Mouse (Mus musculus) T-helper 17 cell (primary cell): ENCODE results near the gene Olfr328.
"Not testable (repeated sequence)": the region's sequence is repeated elsewhere in the genome, so short reads cannot be mapped to it uniquely, and the experiment has no call there.

Source experiments
- in situ Hi-C, 2 experiments: fragments of 300-600 bp; cut with MboI, MseI; formaldehyde crosslinking; loops; 1 replicate in 1 of 2; 2 replicates in 1 of 2; pipeline ENCODE4 v1.15.1; 2025; ENCODE audit warnings: high pct_unique_total_duplicates in 2 of 2

Olfr328 gene

DNA sequence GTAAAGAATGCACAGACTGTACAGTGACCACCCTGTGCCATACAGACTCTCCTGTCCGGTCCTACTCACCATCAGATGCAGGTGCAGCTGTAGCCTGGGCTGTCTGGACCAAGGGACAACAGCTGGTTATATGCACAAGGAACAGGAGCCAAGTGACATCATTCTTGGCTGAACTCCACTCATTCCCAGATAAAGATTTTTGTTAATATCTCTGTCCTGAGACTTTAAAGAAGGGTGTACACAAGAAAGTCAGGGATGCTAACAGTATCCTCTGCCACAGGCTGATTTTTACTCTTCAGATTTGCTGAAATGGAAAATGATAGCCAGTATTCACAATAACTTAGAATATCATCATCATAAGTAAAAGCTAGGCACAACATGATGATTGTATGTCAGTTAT, at the start of gene Olfr328:
Gene Olfr328 (minus strand): TSS at position 101 of the 400 bp plus-strand sequence.
- in situ Hi-C loops = no loop called here

DNA sequence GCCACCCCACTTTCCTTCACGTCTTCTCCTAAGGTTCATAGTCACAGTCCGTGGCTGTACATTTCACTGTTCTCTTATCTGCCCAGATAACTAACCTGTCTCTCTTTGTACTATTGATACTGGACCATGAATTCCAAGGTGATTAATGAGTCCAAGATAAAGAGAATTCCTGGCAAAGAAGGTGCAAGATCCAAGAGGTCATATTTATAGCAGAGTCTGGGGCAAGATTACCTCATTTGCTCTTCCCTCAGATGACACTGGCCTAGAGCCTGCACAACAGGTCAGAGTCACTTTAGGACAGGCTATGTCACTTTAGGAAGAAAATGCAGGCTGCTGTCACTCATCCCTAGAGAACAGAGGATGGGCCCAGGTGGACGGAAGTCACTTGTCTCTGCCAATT, 49.8 kb upstream of the Olfr328 start:
- in situ Hi-C loops = no loop called here

DNA sequence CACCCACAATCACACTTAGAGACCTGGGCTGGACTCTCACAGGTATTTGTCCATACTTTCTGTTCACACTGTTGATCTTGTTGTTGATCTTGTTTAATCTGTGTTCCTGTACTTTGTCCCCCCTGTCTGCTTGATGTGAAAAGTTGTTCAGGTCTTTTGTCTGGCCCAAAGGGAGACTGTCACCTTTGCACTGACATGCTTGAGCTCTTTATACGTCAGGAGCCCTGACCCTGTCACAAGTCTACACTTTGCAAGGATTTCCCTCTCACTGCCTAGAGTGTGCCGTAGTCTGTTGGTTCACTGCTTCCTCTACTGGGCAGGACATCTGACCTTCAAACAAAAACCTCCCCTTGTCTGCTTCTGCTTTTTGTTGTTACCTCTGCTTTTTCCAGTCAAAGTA, 49.3 kb upstream of the Olfr328 start:
- in situ Hi-C loops = no loop called here

DNA sequence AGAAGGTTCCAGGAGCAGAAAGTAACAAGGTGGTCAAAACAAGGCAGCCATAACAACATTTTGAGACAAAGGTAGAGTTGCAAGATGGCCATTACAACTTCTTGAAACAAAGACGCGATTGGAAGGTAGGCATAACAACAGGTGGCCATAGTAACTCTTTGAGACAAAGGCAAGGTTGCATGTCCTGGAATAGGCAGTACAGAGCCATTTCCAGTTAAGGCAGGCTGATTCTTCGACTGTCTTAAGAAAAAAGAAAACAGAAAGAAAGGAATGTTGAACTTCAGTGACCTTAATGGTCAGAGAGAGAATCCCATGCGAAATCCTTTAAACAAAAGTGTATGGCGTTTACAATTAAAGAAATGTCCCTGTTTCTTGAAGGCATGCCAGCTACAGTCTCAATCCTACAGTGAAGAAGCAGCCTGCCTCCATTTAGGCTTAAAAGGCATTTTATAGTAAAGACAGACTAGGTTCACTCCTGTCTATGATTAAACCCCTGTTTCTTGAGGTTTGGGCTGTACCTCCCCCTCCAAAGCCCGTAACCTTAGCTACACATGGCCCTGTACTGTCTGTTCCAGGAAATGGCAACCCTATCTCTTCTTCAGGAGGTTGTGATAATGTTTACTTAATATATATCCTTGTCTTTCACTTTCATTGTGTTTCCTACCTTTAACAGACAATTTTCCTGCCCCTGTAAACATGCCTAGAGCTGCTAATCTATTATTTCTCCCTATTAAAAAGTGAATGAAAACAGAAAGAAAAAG, 47.5 kb upstream of the Olfr328 start:
- in situ Hi-C loops = no loop called here

DNA sequence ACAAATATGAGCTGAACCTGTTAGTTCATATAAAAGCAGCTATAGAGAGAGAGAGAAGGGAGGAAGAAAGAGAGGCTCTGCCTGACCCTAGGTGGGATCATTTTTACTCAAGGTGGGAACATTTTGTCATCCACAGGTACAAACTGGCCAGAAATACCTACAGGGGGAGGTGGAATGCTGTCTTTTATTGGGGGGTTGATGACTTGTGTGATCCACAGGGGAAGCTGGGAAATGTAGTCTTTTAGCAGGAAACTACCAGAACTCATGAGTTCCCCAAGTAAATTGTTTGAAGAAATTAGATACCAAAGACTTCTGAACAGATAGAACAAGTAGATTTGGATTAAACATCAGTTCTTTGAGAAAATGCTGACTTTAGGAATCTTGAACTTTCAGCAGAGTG, 46.6 kb upstream of the Olfr328 start:
- in situ Hi-C loops = no loop called here

DNA sequence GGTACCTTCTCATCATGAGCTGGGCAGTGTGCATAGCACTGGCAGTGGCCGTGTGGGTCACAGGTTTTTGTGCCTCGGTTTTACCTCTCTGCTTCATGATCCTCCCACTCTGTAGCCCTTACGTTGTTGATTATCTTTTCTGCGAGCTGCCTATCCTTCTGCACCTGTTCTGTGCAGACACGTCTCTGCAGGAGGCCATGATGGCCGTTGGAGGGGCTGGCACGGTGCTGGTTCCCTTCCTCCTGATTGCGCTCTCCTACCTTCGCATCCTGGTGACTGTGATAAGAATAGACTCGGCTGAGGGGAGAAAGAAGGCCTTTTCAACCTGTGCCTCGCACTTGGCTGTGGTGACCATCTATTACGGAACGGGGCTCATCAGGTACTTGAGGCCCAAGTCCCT, 42.4 kb upstream of the Olfr328 start:
- in situ Hi-C loops = no loop called here

DNA sequence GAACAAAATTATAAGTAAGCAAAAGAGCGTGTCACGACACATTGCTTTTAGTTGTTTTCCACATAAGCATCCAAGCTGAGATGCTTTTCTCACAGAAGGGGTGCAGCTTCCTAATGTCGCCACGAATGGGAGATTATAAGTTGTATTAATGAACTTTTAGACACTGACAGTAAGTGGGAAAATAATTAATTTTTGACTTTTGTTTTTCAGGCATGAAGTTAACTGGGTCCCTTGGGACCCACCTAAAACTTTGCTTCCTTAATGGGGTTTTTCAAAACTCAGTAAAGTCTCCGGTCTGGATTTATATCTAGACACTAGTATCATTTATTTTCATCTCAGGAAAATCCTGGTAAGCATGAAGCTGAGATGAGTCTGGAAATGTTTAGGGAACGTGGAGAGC, 39.4 kb upstream of the Olfr328 start, which contains the start of gene Olfr324:
Gene Olfr324 (plus strand): TSS at position 301 of the 400 bp plus-strand sequence.
- in situ Hi-C loops = no loop called here

DNA sequence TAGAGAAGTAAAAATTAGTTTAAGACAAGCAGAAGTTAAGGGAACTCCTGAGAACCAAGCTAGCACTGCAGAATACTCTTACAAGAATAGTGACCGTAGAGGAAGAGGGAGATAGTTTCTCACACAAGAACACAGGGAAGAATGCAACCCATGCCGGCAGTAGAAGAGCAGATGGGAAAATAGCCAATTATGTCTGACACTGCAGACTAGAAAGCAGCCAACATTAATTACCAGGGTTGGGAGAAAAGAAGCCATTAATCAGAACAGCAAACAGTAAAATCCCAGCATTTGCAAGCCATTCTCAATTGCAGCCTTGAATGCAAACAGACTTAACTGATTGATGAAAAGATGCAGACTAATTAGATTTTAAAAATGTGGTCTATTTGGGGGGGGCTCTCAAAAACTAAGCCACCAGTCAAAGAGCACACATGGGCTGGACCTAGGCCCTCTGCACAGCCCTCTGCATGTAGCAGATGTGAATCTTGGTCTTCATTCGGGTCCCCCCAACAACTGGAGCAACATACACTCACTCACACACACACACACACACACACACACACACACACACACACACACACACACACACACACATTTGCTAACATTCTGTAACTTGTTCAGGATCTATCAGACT, 33.3 kb upstream of the Olfr328 start:
- in situ Hi-C loops = loop anchor here in 1 of 2 experiments (5.0 kb wide), 1 partner anchor 191 kb away; no protein-coding TSS in a partner anchor

DNA sequence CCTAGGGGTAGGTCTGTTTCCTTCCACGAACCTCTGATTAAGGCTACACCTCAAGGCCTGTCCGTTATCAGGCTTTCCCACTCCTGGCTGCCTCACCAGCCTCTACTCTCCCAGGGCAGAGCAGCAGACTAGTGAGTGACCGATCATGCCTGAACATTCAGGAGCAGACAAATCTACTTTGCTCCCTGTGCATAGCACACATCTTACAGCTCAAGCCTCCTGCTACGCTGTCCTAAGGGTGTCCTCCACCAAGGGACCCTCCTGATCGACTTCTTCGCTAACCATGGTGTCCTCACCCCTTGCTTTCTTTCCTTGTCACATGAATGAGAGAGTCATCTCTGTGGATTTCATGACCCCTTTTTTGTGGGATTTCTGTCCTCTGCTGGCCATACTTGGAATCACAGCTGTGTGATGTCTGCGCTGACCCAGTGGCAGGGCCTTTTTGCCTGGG, 32.5 kb upstream of the Olfr328 start:
- in situ Hi-C loops = loop anchor here in 1 of 2 experiments (5.0 kb wide), 1 partner anchor 191 kb away; no protein-coding TSS in a partner anchor

DNA sequence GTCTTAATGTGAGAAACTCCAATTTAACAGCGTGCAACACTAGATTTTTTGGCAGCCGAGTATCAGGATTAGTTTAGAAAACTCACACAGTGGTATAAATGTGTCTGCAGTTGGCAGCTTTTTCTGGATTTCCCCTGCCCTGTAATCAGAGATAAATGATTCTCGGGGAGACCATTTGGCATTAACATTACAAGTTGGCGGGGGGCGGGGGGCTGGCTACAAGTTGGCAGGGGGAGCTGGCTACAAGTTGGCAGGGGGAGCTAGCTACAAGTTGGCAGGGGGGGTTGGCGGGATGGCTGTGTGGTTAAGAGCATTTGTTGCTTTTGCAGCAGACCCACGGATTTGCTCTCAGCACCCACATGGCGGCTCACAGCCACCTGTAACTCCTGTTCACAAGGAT, 23.2 kb upstream of the Olfr328 start:
- in situ Hi-C loops = no loop called here

DNA sequence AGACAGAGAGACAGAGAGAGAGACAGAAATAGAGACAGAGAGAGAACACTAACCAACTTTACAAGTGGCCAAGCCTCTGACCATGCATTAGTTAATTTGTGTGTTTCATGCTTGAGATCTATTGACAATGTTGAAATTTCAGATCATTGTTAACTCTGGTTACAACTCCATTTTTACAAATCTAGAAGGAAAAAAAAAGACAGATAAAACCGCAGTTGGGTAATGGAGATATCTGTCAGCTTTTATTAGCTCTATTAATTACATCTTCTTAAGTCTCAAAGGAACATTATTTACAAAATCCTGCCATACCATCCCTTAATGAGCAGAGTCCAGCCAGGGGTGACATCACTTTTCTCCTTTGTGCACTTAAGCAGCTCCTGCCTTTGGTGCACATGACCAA, 22.0 kb upstream of the Olfr328 start, which contains the start of gene Olfr325:
Gene Olfr325 (plus strand): TSS at position 301 of the 400 bp plus-strand sequence.
- in situ Hi-C loops = no loop called here

DNA sequence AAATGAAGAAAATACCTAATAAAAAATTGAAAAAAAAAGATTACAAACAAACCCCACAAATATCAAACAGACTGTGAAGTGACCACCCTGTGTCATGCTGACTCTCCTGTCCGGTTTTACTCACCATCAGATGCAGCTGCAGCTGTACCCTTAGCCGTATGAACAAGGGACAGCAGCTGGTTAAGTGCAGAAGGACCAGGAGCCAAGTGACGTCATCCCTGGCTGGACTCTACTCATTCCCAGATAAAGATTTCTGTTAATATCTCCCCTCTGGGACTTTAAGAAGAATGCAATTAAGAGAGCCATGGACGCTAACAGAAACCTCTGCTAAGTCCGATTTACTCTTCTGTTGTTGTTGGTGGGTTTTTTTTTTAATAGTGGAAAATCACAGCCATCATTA, 15.0 kb upstream of the Olfr328 start, which contains the start of gene Olfr224:
Gene Olfr224 (minus strand): TSS at position 149 of the 400 bp plus-strand sequence.
- in situ Hi-C loops = no loop called here

DNA sequence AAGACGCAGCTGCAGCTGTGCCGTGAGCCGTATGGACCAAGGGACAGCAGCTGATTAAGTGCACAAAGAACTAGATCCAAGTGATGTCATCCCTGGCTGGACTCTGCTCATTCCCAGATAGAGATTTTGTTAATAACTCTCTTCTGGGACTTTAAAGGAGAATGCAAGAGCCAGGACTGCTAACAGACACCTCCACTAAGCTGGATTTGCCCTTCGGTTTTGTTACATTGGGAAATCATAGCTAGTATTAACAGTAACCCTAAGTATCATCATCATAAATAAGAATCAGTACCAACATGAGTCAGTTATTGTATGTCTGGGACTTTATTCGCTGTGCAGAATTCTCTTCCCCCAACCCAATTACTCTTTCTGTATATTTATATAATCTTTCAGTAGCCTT, 9.1 kb downstream of the Olfr328 start, which contains the start of gene Olfr329-ps:
Gene Olfr329-ps (minus strand): TSS at position 101 of the 400 bp plus-strand sequence.
- in situ Hi-C loops = no loop called here

DNA sequence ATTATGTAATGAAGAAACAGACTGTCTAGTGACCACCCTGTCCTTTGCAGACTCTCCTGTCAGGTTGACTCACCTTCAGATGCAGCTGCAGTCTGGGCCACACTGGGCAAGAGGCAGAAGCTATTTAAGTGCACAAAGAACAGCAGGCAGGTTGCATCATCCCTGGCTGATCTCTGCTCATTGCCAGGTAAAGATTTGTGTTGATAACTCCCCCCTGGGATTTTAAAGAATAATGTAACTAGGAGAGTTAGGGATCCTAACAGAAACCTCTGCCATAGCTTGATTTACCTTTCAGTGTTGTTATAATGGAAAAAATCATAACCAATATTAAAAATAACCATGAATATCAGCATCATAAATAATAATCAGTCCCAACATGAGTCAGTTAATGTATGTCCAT, 20.7 kb downstream of the Olfr328 start, which contains the start of gene Olfr330:
Gene Olfr330 (minus strand): TSS at position 101 of the 400 bp plus-strand sequence.
- in situ Hi-C loops = not testable (repeated sequence)

DNA sequence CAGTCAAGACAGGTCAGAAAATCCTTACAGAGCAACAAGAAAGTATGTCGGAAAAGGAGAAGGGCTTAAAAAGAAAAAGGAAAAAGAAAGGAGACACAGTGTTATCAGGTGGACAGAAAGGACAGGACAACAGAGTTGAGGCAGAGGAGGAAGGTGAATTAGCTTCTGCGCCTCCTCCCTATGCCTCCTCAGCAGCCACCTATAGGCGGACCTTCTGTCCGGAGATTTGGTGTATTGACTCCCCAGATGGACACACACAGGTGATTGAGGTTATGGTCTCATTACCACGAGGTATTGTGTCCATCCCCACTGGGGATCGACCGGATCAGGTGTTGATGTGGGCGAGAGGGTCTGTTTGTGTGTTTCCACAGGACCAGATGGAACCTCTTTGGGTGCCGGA, 35.7 kb downstream of the Olfr328 start:
- in situ Hi-C loops = not testable (repeated sequence)

DNA sequence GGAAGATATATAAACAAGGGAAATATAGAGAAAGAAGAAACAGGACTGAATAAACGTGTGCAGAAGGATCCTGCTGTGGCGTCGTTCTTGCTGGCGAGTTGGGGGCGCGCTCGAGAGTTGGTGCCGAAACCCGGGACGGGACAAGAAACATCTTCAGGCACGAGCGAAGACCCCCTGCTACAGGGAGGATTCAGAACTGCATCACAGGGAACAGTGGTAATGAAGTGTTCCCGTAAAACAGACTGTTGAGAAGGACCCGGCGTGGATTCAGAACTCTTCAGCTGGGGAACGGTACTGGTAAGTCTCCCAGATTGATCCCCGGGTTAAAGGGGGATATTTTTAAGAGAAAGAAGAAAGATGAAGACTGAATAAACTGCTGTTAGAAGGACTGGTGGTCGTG, 36.5 kb downstream of the Olfr328 start:
- in situ Hi-C loops = not testable (repeated sequence)

DNA sequence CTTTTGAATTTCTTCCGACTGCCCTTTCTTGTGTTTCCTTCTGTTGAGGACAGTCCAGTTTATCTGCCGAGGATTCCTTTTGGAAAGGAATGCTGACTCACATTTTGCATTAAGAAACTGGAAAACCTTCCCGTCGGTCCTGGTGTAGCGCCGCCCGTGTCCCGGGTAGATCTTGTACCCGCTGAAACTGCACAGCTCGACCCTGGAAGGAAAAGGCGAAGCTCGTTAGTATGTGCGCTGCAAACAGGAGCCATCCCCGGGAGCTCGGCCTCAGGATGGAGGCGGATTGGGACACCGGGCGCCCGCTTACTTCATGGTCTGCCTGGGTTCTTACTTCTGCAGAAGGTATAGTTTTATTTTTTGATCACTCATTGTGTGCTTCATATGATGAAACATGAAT, 46.4 kb downstream of the Olfr328 start:
- in situ Hi-C loops = not testable (repeated sequence)

DNA sequence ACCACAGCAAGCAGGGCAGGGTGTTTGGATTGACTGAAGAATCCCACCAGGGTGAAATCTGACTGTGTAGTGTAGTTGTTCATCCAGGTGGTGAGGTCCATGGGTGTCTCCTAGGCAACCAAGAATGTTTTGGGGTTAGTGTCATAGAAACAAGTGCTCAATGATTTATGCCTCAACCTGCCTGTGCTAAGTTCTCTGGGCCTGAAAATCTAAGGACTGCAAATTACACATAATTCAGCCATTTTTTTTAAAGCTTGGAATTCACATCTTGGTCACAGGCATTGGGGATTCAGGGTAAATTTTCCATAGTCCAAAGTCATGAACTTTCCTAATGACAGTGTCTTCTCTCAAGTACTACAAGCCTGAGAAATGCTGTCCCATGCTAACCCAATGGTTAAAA, 53.0 kb downstream of the Olfr328 start, which contains the start of gene Olfr331:
Gene Olfr331 (minus strand): TSS at position 101 of the 400 bp plus-strand sequence.
- in situ Hi-C loops = not testable (repeated sequence)
